Mouse (Mus musculus): ENCODE measurements around the gene Gm29094.
"Not testable (repeated sequence)": the region's sequence is repeated elsewhere in the genome, so short reads cannot be mapped to it uniquely, and the experiment has no call there.

Gm29094 gene

DNA sequence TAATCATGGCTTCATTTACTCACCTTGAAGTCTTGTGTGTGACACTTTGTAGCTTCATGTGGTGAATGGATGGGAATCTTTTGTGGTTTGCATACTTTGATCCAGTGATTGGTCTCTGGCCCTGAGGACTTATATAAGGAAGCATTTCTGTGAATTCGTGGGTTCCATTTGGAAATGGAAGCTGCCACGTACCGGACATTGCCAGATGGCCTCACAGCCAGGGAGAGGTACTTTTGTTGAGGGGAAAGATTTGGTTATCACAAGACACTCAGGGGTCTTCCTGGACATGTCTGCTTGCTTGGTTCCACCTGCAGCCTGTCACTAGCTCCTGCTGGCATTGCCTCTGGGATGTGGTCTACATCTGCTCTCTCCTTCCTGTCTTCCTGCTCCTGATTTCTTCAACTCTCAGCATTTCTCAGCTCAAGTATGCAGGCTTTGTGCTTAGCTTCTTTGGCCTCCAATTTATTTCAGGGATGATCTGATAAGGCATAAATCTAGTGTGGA, 41.4 kb downstream of the Gm29094 start:
- not testable (repeated sequence) for DNase-seq (ENCODE audit: extremely low spot score)

DNA sequence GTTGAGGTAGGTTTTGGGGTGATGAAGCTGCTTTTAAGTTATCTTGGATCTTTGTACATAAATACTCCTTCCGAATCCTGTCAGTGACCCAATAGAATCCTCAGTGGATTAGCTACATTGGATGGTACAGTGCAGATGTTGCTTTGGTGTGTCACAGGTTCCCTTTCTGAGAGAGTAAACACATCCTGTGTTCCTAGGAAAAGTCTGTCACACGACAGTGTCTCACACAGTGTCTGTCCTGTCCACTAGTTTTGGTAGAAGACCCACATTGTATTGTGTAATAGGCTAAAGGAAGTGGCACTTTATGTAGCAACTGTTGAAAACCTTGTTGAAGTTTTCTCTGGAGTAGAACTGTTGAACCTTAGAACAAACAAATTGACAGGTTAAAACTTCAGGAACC, 54.2 kb downstream of the Gm29094 start:
- no peak for DNase-seq (ENCODE audit: extremely low spot score)

DNA sequence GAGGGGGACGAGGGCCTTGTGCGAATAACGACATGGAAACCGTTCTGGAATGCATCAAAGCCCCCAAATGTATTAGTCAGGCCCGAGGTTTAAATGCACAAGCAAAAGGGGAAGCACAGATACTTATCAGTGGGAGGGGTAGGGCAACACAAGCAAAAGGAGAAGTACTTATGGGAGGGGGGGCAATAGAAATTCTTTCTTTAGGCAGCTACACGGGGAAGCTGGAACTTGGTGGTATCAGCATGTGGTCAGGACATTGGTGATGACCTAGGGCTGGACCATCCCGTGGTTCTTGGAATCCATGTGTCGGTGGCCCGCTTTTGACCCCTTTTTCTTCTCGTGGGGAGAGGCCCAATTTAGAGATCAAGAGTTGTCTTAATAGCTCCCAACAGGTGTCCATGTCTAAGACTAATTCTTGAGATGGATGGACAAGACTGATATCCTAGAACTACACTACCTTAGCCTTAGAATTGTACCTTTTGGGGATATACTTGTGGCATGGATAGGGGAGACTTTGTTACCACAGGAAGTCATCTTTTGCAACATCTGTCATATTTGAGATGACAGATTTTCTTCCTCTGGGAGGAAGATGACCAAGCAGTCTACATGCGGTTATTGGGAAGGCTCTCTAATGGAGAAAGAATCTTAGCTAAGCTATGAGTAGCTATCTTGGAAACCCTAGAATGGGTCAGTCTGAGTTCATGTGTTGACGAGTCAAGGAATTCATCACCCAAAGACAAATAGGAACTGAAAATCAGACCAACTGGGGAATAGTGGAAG, 57.6 kb downstream of the Gm29094 start:
- no peak for DNase-seq (ENCODE audit: extremely low spot score)

DNA sequence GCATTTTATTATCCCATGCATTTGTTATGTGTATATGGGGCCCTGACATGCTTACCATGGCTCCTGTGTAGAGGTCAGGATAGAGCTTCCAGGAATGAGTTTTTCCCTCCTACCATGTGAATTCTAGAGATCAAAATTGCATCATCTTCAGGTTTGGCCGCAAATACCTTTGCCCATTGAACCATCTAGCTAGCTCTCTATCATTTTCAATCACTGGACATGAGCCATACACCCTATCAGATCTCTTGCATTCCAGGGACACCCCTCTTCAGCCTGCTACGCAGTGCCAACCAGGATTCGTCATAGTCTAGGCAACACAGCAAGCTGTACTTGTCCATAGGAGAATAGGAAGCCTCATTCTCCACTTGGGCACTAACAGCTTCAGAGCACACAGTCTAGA, 64.8 kb downstream of the Gm29094 start:
- DNase-seq (ENCODE audit: extremely low spot score), result no peak

DNA sequence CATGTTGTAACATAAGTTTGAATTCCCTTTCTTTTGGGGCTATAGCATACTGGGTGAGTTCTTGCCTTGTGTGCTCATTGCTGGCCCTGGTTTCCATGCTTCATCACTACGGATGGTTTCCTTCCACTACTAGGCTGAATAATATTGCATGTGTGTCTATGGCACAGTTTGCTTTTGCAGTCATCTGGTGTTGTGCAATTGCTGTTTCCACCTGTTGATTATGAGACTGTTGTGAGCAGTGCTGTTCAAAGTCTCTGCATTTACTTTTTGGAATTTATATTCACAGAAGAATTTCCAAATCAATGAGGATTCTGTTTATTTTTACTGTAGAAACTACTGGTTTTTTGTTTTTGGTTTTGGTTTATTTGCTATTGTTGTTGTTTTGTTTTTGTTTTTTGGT, 65.4 kb downstream of the Gm29094 start:
- DNase-seq (ENCODE audit: extremely low spot score), result no peak

Measured in embryo, embryonic 9.5 days (tissue).